Mouse (Mus musculus): ENCODE results near the gene Gm10762.

GRCm38 (mm10) chr2:128928446-128928845, 39.1 kb downstream of the Gm10762 start:
- no peak for TF ChIP-seq CTCF (IDR thresholded peaks at IDR 0.05; ENCODE audit: control insufficient read depth, insufficient read depth, insufficient read length)
- TF ChIP-seq USF1 (IDR thresholded peaks at IDR 0.05; ENCODE audit: low read depth), result no peak
- no peak for TF ChIP-seq MYOG (IDR thresholded peaks at IDR 0.05; ENCODE audit: control insufficient read depth, extremely low read depth, insufficient read length)
- TF ChIP-seq MAX (IDR thresholded peaks at IDR 0.05), result no peak

All from C2C12 (cell line).